Mouse (Mus musculus): ENCODE results near the gene Stk4.

The Stk4 gene

DNA sequence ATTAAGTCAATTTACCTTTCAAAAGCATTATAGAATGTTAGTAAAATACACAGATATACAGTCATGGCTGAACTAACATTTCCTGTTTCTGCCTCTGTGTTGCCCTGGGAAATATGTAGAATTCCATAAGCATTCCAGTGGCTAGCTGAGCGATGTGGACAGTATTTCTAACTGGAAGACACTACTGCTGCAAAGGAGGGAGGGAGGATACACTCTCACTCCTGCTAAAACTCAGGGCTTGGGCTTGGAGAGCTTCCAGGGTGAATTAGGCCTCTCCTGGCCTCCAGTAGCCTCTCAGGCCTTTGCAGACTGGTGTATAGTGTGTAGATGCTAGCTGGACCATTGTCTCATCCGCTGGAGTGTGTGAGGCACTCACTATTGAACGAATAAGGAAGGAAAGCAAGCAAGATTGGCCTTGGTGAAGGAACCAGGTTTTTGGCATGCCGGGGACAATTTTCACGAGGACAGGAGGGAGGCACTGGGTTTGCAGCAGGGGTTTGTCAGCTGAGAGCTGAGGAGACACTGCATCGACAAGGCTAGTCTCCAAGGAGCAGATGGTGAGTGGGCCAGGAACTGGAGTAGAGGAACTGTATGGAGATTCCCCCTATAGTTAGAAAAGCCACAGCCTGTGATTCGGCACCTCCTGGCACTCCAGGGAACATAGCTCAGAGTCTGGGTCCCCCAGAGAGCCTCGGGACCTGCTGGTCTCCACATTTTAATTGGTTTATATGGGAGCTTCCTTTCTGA is 104.7 kb downstream of the Stk4 start:
- no peak for DNase-seq (ENCODE audit: extremely low spot score)

DNA sequence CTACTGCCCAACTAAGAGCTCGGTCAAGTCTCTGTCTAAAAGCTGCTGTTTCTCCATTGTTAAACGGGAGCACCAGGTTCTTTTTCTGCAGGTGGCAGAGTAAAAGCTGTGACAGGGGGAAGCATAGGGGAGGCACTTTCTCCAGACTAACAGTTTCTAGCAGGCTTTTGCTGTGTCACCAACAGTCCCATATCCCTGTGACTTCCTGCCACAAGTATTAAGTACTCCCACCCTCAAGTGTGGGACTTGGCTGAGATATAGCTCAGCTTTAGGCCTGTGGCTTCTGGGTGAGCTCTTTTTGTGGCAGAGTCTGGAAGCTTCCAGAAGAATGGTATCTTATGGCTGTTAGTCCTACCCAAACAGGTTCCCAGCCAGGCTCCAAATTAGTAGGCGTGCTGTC is 105.7 kb downstream of the Stk4 start:
- no peak for DNase-seq (ENCODE audit: extremely low spot score)

DNA sequence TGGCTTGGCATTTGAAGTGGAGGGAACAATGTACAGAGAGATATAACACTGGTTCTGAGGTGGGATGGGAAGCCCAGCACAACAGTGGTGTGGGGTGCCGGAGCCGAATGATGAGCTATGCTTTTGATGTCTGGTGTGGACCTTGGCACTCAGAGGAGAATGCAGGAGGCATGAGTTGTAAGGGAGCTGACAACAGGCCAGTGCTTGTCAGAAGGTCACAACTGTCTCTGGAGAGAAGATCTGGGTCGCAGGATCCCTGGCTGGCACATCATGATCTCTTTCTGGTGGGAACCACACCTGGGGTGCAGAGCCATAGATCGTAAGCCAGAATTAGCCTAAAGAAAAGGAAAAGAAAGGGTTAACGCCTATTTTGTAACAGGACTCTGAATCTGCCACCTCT is 107.7 kb downstream of the Stk4 start:
- DNase-seq (ENCODE audit: extremely low spot score) = no peak

DNA sequence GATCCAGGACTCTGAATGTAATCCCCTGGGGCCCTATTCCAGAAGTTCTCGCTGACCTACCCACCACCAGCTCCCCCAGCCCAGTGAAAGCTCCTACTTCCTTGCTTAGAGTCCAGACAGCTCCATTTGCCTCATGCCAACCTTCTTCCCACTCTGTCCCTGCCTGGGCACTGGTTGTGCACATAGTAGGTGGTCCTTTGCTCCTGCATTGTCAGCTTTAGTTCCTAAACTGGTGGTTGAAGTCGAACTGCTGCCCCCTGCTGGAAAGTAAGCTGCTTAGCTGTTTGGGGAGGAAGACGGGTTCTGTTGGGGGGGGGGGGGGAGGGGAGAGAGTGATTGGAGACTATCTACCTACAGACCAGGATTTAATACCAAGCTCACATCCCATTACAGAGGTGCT is 110.0 kb downstream of the Stk4 start:
- no peak for DNase-seq (ENCODE audit: extremely low spot score)

DNA sequence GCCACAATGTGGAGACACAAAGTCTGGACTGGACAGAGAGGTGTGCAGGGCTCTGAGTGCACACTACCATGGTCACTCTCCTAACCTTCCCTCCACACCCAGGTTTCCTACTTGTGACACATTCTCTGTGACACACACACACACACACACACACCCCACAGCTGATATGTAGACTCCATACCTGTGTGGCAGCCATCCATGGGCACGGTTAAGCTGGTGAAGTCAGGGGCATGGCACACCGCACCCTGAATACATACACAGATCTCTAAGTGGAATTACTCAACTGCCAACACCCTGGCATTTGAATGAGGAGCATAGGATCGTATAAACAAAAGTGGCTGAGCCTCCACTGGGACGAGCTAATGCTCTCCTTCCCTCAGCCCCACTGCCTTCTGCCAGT is 110.6 kb downstream of the Stk4 start:
- no peak for DNase-seq (ENCODE audit: extremely low spot score)

DNA sequence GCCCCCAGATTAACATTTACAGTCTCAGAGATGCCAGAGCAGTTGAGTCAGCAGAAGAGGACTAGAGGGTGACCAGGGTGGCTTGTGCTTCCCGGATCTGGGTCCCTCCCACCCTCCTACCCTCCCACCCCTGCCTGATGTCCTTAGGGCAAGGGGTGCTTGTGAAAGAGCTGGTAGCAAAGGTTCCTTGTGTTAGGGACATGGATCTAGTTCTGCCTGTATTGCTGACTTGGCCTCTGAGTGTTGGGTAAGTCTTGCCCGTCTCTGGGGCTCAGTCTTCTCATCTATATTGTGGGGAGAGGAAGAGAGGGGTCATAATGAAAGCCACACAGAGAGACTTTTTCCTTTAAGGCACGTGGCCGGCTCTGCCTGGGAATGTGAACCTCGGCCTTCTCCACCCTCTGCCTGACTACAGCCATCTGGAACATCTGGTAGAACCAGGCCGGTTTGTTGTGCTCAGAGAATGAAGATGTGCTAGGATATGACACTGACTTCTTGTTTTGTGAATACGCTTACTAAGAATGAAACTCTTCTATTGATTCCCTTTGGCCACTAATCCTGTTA is 112.7 kb downstream of the Stk4 start, which contains the start of gene Wfdc5:
Gene Wfdc5 (minus strand): TSS at position 51 of the 564 bp plus-strand sequence.
- DNase-seq (ENCODE audit: extremely low spot score) = no peak

DNA sequence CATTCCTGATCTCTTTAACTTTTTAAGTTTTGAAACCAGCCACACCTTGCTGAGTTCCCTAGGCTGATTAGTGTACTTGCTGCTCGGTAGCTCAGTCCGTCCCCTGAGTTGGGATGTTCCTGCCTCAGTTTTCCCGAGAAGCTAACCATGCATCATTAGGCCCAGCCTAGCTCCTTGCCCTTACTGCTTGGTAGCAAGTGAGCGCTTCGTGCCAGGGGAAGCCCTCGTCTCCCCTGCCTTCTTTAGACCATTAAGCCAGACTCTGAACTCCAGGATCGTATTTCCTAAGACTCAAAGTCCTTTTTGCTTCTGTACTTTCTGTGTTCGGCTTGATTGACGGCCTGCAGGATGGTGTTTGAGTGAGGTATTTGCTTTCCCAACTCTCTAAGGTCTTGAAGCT is 113.2 kb downstream of the Stk4 start:
- DNase-seq (ENCODE audit: extremely low spot score) = no peak

DNA sequence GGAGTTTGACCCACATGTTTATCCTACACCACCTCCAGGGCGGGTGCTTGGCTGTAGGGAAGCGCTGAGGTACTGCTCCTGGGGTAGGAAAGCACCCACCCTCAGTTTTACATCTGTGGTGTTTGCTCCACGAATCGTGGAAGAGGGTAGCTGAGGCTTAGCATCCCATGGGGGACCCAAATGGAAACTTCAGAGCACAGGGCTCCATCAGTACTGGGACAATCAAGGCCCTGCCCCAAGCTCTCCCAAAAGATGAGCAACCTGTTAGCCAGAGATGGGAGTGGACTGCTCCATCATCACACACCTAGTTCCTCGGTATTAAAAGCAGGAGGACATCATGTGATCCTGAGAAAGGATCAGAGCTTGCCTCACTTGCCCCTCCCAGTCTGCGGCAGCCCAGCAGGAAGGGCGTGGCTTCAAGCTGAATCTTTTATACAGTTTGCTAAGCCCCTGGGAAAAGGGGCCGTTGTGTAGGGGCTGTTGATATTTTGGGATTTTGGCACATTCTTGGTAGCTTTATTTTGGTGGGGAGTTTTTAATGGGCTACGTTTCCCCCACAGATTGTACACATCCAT is 114.1 kb downstream of the Stk4 start:
- no peak for DNase-seq (ENCODE audit: extremely low spot score)

DNA sequence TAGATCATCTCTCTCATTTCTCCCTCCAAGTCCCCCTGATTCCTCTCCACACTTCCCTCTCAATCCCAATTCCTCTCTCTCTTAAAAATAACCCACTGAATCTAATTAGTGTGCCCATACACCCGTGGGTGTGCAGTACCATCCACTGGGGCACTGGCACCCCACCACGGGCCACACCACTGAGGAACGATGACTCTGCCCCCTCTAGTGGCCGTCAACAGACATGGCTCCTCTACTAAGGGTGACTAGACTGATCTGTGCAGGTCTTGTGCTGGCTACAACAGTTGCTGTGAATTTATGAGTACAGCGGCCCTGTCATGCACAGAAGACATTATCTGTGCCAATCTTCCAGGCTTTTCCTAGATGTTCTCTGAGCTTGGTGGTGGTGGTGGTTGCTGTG is 118.6 kb downstream of the Stk4 start:
- no peak for DNase-seq (ENCODE audit: extremely low spot score)

DNA sequence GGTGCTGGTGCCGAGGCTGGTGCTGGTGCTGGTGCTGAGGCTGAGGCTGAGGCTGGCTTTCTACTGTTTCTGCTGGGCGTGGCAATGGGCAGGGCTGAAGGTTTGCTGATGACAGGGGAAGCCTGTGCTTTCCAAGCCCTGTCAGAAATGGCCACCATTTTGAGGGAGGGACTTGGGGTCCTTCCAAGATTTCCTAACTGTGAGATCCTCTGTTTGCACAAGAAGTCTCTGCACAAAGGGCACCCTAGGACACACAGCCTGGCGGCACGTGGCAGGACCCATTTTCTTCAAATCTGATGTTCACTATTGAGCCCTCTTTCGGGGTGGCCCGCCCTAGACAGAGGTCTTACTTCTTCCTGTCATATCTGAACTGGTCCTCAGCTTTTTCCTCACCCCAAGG is 120.5 kb downstream of the Stk4 start, which contains the start of gene Wfdc12:
Gene Wfdc12 (minus strand): TSS at position 33 of the 400 bp plus-strand sequence.
- DNase-seq (ENCODE audit: extremely low spot score) = no peak

DNA sequence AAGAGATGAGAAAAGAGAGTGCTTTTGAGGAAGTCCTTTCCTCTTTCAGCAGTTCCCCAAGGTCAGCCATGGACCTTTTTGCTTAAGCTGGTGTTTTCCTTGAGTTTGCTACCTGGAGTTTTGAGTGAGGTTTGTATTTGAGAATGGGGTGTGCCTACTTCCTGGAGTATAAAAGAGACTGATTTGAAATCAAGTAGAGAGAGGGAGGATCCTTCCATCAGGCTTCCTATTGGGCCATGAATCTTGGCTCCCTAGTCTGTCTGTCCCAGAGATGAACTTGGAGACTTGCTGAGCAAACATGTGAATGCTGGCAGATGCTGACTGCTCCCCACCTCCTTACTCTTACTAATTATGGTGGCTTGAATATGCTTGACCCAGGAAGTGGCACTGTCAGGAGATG is 122.2 kb downstream of the Stk4 start:
- no peak for DNase-seq (ENCODE audit: extremely low spot score)

DNA sequence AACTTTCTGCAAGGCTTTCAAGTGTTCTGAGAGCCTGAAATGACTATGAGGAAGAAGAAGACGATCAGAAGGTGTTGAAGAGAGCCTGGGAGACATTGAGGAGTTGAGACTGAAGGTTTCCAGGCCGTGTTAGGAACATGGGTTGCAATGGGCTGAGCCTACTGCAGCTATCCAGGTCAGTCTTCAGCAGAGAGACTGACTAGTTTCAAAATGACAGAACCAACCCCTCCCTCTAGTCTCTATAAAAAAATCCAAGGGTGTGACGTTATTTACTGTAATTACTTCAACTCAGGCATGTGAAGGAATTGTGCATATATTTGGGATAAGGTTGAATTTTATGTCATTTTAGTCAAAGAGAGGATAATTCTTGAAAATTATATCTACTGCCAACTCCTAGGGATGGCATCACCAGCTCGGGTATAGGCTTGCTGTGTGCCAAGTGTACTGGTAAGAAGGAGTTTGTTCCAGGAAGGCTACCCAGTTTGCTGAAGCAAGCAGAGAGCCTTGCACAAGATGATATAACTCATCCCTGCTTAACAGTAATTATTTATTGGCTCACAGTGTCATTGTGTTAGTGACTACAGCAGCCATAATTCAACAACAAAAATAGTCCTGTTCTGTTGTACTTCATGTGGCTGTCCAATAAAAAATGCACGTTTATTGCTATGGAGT is 125.0 kb downstream of the Stk4 start:
- DNase-seq (ENCODE audit: extremely low spot score) = no peak

DNA sequence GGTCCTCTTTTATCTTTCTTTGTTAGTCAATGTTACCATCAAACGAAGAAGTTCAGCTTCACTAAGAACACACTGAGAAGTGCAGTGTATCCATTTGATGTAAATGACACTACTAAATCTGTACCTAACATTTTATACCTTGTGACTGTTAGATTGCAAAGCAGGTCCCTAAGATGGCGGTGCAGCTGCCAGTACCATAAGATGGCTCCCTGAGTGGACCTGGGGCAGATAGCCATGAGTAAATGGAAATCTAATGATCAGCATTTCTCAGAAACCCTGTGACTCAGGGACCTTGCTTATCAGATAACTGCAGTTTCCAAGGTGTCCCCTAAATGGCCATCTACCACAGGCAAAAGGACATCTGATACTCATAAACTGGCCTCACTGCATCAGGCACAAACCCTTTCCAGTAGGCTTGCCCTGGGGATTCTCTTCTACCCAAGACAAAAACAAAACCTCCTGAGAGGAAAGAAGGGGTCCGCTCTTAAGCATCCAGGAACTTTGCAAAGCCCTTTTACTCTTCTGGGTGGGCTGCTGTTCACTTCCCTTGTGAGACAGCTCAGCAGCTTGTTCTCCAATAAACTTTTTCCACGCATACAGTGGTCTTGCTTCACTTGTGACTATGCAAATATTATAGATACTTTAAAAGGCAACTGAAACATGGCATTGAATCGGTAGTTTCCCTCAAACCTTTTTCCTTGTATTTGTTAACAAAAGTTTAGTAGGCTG is 126.0 kb downstream of the Stk4 start:
- DNase-seq (ENCODE audit: extremely low spot score) = no peak

DNA sequence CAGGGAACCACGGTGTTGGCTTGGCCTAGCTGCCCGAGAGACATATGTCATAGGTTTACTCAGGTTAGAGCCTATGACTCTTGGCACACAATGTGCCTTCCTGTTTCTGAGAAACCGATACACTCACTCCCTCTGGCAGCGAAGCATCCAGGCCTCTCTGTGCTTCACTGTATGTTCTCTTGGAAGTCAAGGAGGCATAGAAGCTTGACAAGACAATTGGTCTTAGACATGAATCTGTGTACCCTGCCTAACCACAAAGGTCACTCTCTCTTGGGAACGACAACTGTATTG is 126.5 kb downstream of the Stk4 start:
- DNase-seq (ENCODE audit: extremely low spot score) = no peak

DNA sequence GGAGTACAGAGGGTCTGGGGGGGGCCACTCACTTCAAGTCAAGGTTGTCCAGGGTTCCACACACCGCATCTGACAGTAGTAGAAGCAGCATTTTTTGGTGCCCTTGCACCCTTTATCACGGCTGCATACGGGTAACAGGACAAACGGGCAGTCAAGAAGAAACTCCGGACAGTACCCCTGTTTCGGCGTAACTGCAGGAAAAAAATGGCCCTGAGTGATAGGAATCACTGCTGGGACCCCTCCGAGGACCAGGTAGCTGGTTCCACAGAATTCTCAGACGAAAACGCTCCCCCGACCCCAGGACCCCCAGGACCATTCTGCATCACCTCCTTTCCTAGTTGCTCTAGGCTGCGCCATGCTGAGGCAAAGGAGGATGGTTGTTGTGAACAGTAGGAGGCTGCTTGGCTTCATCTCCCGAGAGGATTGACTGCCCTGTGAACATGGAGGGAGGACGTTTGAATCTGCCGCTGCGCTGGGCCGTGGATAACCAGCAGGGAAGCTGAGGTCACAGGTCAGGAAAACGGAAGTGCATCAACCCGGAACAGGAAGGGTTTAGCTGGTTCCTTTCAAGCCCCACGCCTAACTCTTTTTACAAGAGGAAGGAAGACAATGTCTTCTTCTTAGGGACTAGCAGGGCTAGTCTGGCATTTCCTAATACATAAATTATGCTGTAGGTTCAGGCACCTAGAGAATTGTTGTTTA is 129.7 kb downstream of the Stk4 start, which contains the start of gene Wfdc15a:
Gene Wfdc15a (minus strand): TSS at position 505 of the 702 bp plus-strand sequence.
- no peak for DNase-seq (ENCODE audit: extremely low spot score)

Measured in embryo, embryonic 9.5 days (tissue).